Mouse (Mus musculus): ENCODE measurements around the gene Wdr82. TPM values are rescaled to one million over a fixed set of nuclear protein-coding genes. Genes with fewer than 3 reads are reported as not detected.

The Wdr82 gene
- polyA plus RNA-seq, 1 experiment from 2014 or later = 25.2 TPM

GRCm38 (mm10) chr9:106231816-106232215 lies 61.1 kb downstream of the Wdr82 start:
- ATAC-seq (ENCODE audit: insufficient read depth, low FRiP score, low TSS enrichment) = no peak
- 89% methylated on average over 4 of the region's 4 CpGs for WGBS

GRCm38 (mm10) chr9:106232956-106233355 lies 62.2 kb downstream of the Wdr82 start:
- Histone ChIP-seq H3K27me3 (ENCODE audit: control insufficient read depth, insufficient read depth, low read length) (no peaks in the 10 kb centered on the region), H3K9me3 (ENCODE audit: control insufficient read depth, low read length) (no peaks in the 10 kb centered on the region), H3K4me2 (ENCODE audit: low read depth) (no peak overlapping the region), H3K4me3 (ENCODE audit: low read depth, low read length) (no peak overlapping the region), H3K36me3 (ENCODE audit: control insufficient read depth, insufficient read depth, low read length) (peaks cover 15% of the 10 kb centered on the region), H3K27ac (ENCODE audit: low read depth, low read length) (no peak overlapping the region), H3K4me1 (ENCODE audit: control insufficient read depth, insufficient read depth, low read length) (no peaks in the 10 kb centered on the region), H3K9ac (ENCODE audit: low read length) (no peak overlapping the region)
- 92% methylated on average over 3 of the region's 3 CpGs for WGBS
- ATAC-seq (ENCODE audit: insufficient read depth, low FRiP score, low TSS enrichment) (no peak), DNase-seq (ENCODE audit: low spot score) (no peak)

More at GRCm38 (mm10) chr9:106231816-106232215, 61.1 kb downstream of the Wdr82 start:
- no peaks in the 10 kb centered on the region for H3K4me1 ChIP-seq (ENCODE audit: control insufficient read depth, insufficient read depth, low read length)
- H3K36me3 ChIP-seq (ENCODE audit: control insufficient read depth, insufficient read depth, low read length) = peaks cover 12% of the 10 kb centered on the region
- no peak overlapping the region for H3K4me2 ChIP-seq (ENCODE audit: low read depth)
- H3K9me3 ChIP-seq (ENCODE audit: control insufficient read depth, low read length) = no peaks in the 10 kb centered on the region
- no peak for DNase-seq (ENCODE audit: low spot score)
- H3K9ac ChIP-seq (ENCODE audit: low read length) = no peak overlapping the region
- H3K27me3 ChIP-seq (ENCODE audit: control insufficient read depth, insufficient read depth, low read length) = no peaks in the 10 kb centered on the region
- H3K4me3 ChIP-seq (ENCODE audit: low read depth, low read length) = no peak overlapping the region
- H3K27ac ChIP-seq (ENCODE audit: low read depth, low read length) = no peak overlapping the region

GRCm38 (mm10) chr9:106233953-106234352 lies 63.2 kb downstream of the Wdr82 start:
- H3K27ac ChIP-seq (ENCODE audit: low read depth, low read length) = no peak overlapping the region
- no peak for DNase-seq (ENCODE audit: low spot score)
- no peak overlapping the region for H3K4me3 ChIP-seq (ENCODE audit: low read depth, low read length)
- no peak overlapping the region for H3K9ac ChIP-seq (ENCODE audit: low read length)
- no peaks in the 10 kb centered on the region for H3K4me1 ChIP-seq (ENCODE audit: control insufficient read depth, insufficient read depth, low read length)
- peaks cover 20% of the 10 kb centered on the region for H3K36me3 ChIP-seq (ENCODE audit: control insufficient read depth, insufficient read depth, low read length)
- no peak overlapping the region for H3K4me2 ChIP-seq (ENCODE audit: low read depth)
- WGBS = 69% methylated on average over 6 of the region's 6 CpGs
- H3K27me3 ChIP-seq (ENCODE audit: control insufficient read depth, insufficient read depth, low read length) = no peaks in the 10 kb centered on the region
- ATAC-seq (ENCODE audit: insufficient read depth, low FRiP score, low TSS enrichment) = no peak
- no peaks in the 10 kb centered on the region for H3K9me3 ChIP-seq (ENCODE audit: control insufficient read depth, low read length)

- WGBS = 89% methylated on average over 23 of the region's 23 CpGs
- ATAC-seq (ENCODE audit: insufficient read depth, low FRiP score, low TSS enrichment) (no peak), DNase-seq (ENCODE audit: low spot score) (no peak)
- Histone ChIP-seq H3K4me1 (ENCODE audit: control insufficient read depth, insufficient read depth, low read length) (no peaks in the 10 kb centered on the region), H3K27ac (ENCODE audit: low read depth, low read length) (no peak overlapping the region), H3K9ac (ENCODE audit: low read length) (no peak overlapping the region), H3K4me2 (ENCODE audit: low read depth) (no peak overlapping the region), H3K36me3 (ENCODE audit: control insufficient read depth, insufficient read depth, low read length) (peaks cover 20% of the 10 kb centered on the region), H3K9me3 (ENCODE audit: control insufficient read depth, low read length) (no peaks in the 10 kb centered on the region), H3K27me3 (ENCODE audit: control insufficient read depth, insufficient read depth, low read length) (no peaks in the 10 kb centered on the region), H3K4me3 (ENCODE audit: low read depth, low read length) (no peak overlapping the region)
Observed at GRCm38 (mm10) chr9:106235194-106235830, 64.6 kb downstream of the Wdr82 start.

- no peak for ATAC-seq (ENCODE audit: insufficient read depth, low FRiP score, low TSS enrichment)
- H3K36me3 ChIP-seq (ENCODE audit: control insufficient read depth, insufficient read depth, low read length) = peaks cover 22% of the 10 kb centered on the region
- H3K27ac ChIP-seq (ENCODE audit: low read depth, low read length) = no peak overlapping the region
- no peak overlapping the region for H3K4me3 ChIP-seq (ENCODE audit: low read depth, low read length)
- no peak overlapping the region for H3K9ac ChIP-seq (ENCODE audit: low read length)
- no peaks in the 10 kb centered on the region for H3K9me3 ChIP-seq (ENCODE audit: control insufficient read depth, low read length)
- no peak overlapping the region for H3K4me2 ChIP-seq (ENCODE audit: low read depth)
- no peaks in the 10 kb centered on the region for H3K4me1 ChIP-seq (ENCODE audit: control insufficient read depth, insufficient read depth, low read length)
- no peak for DNase-seq (ENCODE audit: low spot score)
- H3K27me3 ChIP-seq (ENCODE audit: control insufficient read depth, insufficient read depth, low read length) = no peaks in the 10 kb centered on the region
- 92% methylated on average over 23 of the region's 23 CpGs for WGBS
Observed at GRCm38 (mm10) chr9:106236156-106236817, 65.6 kb downstream of the Wdr82 start.

GRCm38 (mm10) chr9:106236818-106237211 lies 66.1 kb downstream of the Wdr82 start:
- Histone ChIP-seq H3K9ac (ENCODE audit: low read length) (no peak overlapping the region), H3K9me3 (ENCODE audit: control insufficient read depth, low read length) (no peaks in the 10 kb centered on the region), H3K4me1 (ENCODE audit: control insufficient read depth, insufficient read depth, low read length) (no peaks in the 10 kb centered on the region), H3K36me3 (ENCODE audit: control insufficient read depth, insufficient read depth, low read length) (peaks cover 25% of the 10 kb centered on the region), H3K4me3 (ENCODE audit: low read depth, low read length) (no peak overlapping the region), H3K27ac (ENCODE audit: low read depth, low read length) (no peak overlapping the region), H3K27me3 (ENCODE audit: control insufficient read depth, insufficient read depth, low read length) (no peaks in the 10 kb centered on the region), H3K4me2 (ENCODE audit: low read depth) (no peak overlapping the region)
- DNase-seq (ENCODE audit: low spot score) = no peak
- ATAC-seq (ENCODE audit: insufficient read depth, low FRiP score, low TSS enrichment) = no peak
- 81% methylated on average over 3 of the region's 3 CpGs for WGBS

GRCm38 (mm10) chr9:106237401-106237800 lies 66.7 kb downstream of the Wdr82 start:
- no peak overlapping the region for H3K9ac ChIP-seq (ENCODE audit: low read length)
- no peak overlapping the region for H3K4me2 ChIP-seq (ENCODE audit: low read depth)
- ATAC-seq (ENCODE audit: insufficient read depth, low FRiP score, low TSS enrichment) (no peak), DNase-seq (ENCODE audit: low spot score) (no peak)
- H3K9me3 ChIP-seq (ENCODE audit: control insufficient read depth, low read length) = no peaks in the 10 kb centered on the region
- no peaks in the 10 kb centered on the region for H3K4me1 ChIP-seq (ENCODE audit: control insufficient read depth, insufficient read depth, low read length)
- H3K36me3 ChIP-seq (ENCODE audit: control insufficient read depth, insufficient read depth, low read length) = peaks cover 25% of the 10 kb centered on the region
- H3K27me3 ChIP-seq (ENCODE audit: control insufficient read depth, insufficient read depth, low read length) = no peaks in the 10 kb centered on the region
- H3K4me3 ChIP-seq (ENCODE audit: low read depth, low read length) = no peak overlapping the region
- 90% methylated on average over 8 of the region's 8 CpGs for WGBS
- no peak overlapping the region for H3K27ac ChIP-seq (ENCODE audit: low read depth, low read length)

- Histone ChIP-seq H3K4me3 (ENCODE audit: low read depth, low read length) (no peak overlapping the region), H3K9ac (ENCODE audit: low read length) (no peak overlapping the region), H3K4me2 (ENCODE audit: low read depth) (no peak overlapping the region), H3K4me1 (ENCODE audit: control insufficient read depth, insufficient read depth, low read length) (no peaks in the 10 kb centered on the region), H3K36me3 (ENCODE audit: control insufficient read depth, insufficient read depth, low read length) (peaks cover 27% of the 10 kb centered on the region), H3K9me3 (ENCODE audit: control insufficient read depth, low read length) (no peaks in the 10 kb centered on the region), H3K27ac (ENCODE audit: low read depth, low read length) (no peak overlapping the region), H3K27me3 (ENCODE audit: control insufficient read depth, insufficient read depth, low read length) (no peaks in the 10 kb centered on the region)
- no peak for DNase-seq (ENCODE audit: low spot score)
- WGBS = 94% methylated on average over 10 of the region's 10 CpGs
- ATAC-seq (ENCODE audit: insufficient read depth, low FRiP score, low TSS enrichment) = no peak
Observed at GRCm38 (mm10) chr9:106237878-106238277, 67.2 kb downstream of the Wdr82 start.
